Mouse (Mus musculus) right cerebral cortex, postnatal 25 days (tissue): Measurements from ENCODE around the gene Zfp36.

Experiments used
- DNase-seq: peaks from one replicate; pipeline ENCODE4 v3.0.0; 2022

Zfp36 gene

DNA sequence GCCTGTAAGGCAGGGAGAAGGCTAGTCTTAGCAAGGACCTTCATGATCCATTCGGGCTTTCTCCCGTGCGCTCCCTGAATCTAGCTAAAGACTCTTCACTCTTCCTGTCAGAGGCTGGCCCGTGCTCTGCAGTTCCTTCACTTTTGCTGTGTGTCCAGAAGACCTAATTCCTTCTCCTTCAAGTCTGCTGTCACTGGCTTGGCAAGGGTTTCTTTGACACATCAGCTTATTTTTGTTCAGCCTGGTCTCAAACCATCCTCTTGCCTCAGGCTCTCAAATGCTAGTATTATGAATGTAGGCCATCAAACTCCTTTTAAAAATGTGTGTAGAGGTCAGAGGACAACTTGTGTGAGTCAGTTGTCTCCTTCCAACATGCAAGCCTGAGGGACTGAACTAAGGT lies 3.6 kb upstream of the Zfp36 start:
- no peak for DNase-seq

DNA sequence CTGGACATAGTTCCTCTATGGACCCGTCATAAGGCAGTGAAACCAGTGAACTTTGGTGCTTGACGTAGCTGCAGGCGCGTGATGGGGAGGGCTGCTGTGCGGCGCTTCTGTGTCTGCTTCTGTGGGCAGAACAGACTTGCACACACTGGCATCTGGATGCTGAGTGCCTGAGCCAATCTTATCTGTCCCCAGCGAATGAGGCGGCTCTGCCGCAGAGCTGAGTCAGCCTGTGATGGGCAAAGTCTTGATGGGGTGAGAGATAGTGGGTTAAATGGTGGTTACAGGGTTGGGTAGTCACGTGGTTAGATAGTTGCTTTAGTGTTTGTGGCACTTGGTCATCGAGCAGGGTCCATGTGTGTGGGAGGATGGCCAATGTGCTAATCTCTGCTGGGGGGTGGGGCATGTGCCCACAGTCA lies 2.9 kb upstream of the Zfp36 start:
- peak; percentile 64 for DNase-seq

- DNase-seq, result no peak
These were observed 2.4 kb upstream of the Zfp36 start for GRCm38 (mm10) chr7:28382347-28382951.

- peak; percentile 21 for DNase-seq
These were observed 1.9 kb upstream of the Zfp36 start for GRCm38 (mm10) chr7:28381938-28382337.

- DNase-seq, result no peak
These were observed 1.2 kb upstream of the Zfp36 start for GRCm38 (mm10) chr7:28381017-28381790.

- DNase-seq, result peak; percentile 78
These were observed 1.0 kb downstream of the Zfp36 start for GRCm38 (mm10) chr7:28378769-28379651.

DNA sequence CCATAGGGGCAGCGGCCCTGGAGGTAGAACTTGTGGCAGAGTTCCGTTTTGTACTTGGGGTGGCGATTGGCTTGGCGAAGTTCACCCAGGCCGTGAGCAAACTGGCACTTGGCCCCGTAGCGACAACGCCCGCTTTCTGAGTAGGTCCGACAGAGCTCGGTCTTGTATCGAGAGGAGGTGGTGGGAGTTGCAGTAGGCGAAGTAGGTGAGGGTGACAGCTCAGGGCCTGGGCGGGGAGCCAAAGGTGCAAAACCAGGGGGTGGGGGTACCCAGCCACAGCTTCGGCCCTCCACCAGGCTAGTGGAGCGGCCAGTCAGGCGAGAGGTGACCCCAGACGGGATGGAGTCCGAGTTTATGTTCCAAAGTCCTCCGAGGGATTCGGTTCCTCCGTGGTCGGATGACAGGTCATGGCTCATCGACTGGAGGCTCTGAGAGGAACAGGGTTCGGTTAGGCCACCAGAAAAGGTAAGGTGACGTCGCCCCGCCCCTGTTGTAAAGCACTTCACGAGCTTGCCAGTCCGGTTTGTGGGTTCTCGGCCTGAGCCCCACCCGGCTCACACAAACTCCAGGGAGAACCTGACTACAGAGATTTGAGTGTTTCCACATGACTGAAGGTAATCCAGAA lies 1.9 kb downstream of the Zfp36 start:
- no peak for DNase-seq

DNA sequence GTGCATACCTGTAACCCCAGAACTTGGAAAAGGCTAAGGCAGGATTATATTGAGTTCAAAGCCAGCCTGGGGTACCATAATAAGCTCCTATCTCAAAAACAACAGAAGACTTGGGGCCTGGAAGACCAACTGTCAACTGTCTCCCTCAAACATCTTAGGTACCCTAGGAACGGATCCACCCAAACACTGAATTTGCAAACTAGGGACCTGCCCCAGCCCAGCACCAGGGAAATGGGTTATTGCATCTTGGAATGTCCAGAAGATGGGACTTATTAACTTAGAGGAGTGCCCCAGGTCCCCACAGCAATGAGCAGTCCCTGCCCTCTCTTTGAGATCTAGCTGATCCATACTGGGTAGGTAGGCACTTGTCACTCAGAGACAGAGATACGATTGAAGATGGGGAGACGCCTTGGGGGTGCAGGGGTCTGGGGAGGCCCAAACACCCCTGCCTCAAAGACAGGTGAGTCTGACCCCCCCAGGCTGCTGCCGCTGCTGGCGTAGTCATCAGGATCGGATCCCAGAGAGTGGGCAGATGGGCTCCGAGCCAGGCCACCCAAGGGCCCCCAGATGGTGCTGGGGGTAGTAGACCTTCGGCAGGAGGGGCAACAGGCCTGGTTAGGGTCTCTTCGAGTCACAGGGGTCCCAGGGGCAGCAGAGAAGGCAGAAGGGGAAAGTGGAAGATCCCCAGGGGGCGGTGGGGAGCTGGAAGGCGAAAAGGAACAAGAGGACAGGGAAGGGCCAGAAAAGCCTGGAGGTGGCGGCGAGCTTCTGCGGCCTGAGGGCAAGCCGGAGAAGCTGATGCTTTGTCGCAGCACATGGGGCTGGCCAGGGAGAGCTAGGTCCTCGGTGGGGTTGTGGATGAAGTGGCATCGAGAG lies 2.6 kb downstream of the Zfp36 start:
- DNase-seq, result no peak

- DNase-seq, result no peak
These were observed 3.9 kb downstream of the Zfp36 start for GRCm38 (mm10) chr7:28376011-28376771.

DNA sequence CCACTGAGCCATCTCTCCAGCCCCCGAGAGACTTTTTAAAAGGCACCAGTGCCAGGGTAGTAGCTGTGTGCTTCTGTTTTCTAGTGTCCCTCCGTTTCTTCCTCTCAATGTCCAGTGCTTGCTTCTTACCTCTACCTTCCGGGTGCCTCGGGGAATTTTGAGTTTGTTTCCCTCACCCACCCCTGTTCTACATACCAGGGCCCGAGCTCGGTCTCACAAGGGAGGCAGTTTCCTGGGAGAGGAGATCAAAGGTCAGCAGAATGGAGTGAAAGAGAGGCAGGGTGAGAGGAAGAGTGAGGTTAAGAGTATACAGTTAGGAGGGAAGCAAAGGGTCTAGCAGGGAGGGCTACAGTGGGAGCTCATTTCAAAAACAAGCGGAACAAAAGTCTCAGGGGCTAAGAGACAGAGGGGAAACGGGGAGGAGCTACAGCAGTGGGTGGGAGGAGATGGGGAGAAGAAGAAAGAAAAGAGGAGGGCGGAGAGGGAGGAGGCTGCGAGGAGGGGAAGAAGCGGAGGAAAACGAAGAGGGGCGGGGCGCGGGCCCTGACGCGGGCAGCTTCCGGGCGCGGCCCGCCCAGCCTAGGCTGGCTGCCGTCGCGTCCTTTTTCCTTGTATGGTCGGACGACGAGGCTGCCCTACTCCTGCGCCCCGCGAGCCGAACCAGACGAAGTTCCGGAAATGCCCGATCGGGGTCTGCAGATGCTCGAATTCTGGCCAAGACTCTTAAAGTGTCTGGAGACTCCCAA lies 4.7 kb downstream of the Zfp36 start:
- peak; percentile 73 for DNase-seq

- DNase-seq, result no peak
These were observed 5.4 kb downstream of the Zfp36 start for GRCm38 (mm10) chr7:28374647-28375046.

DNA sequence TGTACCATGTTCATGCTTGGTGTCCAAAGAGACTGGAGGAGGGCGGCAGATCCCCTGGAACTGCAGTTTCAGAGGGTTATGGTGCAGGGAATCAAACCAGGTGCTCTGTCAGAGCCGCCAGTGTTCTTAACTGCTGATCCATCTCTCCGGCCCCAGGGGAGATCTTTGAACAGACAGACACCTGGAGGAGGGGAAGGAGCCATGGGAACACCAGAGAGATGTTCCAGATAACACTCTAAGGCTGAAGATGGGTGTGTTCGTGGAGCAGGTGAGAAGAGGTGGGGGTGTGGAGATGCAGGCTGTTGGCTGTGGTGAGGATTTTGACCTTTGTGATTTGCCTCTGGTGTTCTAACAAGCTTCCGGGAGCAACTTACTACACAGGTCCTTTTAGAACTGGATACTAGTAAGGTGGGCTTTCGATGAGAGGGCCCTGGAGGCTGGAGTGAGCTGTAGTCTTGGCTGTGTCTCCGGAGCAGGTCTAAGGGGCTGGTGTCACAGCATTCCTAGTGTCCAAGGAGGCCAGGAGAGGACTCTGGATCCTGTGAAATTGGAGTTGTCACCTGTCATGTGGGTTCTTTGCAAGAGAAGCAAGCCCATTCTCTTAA lies 6.1 kb downstream of the Zfp36 start:
- DNase-seq, result no peak

DNA sequence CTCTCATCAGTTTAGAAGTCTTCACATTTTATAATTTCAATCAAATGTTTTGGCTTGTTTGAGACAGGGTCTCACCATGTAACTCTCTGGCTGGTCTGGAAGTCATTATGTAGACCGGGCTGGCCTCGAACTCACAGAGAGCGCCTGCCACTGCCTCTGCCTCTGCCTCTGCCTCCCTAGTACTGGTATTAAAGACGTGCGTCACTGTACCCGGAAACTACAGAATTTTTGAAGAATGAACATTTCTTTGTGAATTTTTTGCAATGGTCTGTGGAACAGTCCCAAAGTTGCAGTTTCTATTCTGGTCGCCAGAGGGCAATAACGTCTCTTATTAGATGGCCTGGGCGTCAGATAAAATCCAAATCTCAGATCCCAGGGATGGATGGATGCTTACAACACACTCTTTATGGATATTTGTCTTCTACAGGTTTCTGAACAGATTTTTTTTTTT lies 6.9 kb downstream of the Zfp36 start:
- DNase-seq, result peak; percentile 57

- peak; percentile 92 for DNase-seq
These were observed 7.6 kb downstream of the Zfp36 start, which contains the start of gene Plekhg2 for GRCm38 (mm10) chr7:28372251-28373108. Plekhg2 (minus strand) TSS chr7:28372599.

DNA sequence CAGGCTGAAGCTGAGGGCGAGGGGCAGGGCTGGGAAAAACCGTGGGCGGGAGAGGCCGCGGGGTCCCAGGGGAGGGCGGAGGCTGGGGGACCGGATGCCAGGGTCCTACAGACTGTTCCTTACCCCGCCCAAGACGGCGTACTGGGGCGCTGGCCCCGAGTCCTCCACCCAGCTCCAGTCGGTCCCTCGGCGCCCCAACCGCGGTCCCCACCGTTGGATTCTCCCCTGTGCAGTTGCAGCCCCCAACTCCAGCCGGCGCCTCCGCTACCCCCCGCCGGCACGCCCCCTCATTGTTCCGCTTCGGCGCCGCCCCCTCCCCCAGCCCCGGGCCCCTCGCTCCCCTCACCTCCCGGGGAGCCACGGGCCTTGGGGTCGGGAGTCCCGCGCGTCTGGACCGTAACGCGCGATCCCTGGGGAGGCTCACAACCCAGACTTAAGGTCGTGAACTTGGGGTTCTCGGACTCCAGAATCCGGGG lies 8.5 kb downstream of the Zfp36 start:
- DNase-seq, result no peak

- DNase-seq, result no peak
These were observed 9.0 kb downstream of the Zfp36 start for GRCm38 (mm10) chr7:28370977-28371513.

DNA sequence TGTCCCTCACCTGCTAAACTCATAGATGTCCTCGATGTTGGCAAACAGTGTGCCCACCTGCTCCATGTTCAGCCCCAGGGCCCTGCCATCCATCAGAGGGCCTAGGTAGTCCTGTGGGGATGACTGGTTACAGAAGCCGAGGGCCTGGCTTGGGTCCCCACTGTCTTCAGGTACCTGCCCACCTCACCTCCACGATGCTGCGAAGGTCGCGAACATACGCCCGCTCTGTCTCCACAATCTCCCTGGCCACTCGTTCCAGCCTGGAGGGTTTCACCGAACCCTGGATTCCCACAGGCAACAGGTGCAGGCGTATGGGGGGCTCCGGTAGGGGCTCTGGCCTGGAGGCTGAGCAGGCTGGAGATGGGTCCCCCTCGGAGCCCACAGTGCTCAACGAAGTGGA lies 10.0 kb downstream of the Zfp36 start:
- DNase-seq, result no peak

GRCm38 (mm10) chr7:28368276-28368920 lies 11.7 kb downstream of the Zfp36 start:
- DNase-seq, result no peak
